8 mouse cellular contexts compared by ENCODE assay signal in genomic region chr7:118854606-118855005, GRCm38 (mm10). TPM values are rescaled to one million over a fixed set of nuclear protein-coding genes. Genes with fewer than 3 reads are reported as not detected.
A peak's percentile ranks its signal among the peaks of the same experiment; 100 is the strongest.
DNase-seq lines count a peak whose midpoint lies in the region; ATAC-seq and TF ChIP-seq lines count a peak whose summit lies in the region.

No protein-coding gene starts in this region.

- no peak overlapping the region for H3K27ac ChIP-seq in liver, adult 2 months (replicated peaks; ENCODE audit: insufficient read depth, low read depth, low read length)
- no peak overlapping the region for H3K27ac ChIP-seq in embryonic facial prominence, embryonic 11.5 days (replicated peaks; ENCODE audit: low read depth, low read length)
- no peak overlapping the region for H3K27ac ChIP-seq in intestine, embryonic 14.5 days (ENCODE audit: low read depth)

- H3K9me3 ChIP-seq in embryonic facial prominence, embryonic 11.5 days (replicated peaks; ENCODE audit: control insufficient read depth, low read length): no peaks in the 10 kb centered on the region
- no peaks in the 10 kb centered on the region for H3K9me3 ChIP-seq in intestine, embryonic 14.5 days (ENCODE audit: control insufficient read depth, low read length)

- DNase-seq in liver, adult 2 months (ENCODE audit: extremely low read depth, low read depth, low spot score): no peak
- no peak for DNase-seq in liver
- no peak for DNase-seq in embryonic facial prominence, embryonic 11.5 days (ENCODE audit: low spot score)
- DNase-seq in intestine, embryonic 14.5 days (ENCODE audit: low spot score): no peak
- DNase-seq in naive thymus-derived CD4-positive, alpha-beta T cell, adult 2 months (ENCODE audit: low read depth): peak; percentile 15
- DNase-seq in T-cell, adult 2 months (ENCODE audit: low spot score): no peak
- DNase-seq in layer of hippocampus, adult 8-10 months (ENCODE audit: low spot score in 2 of 2): no peak
- DNase-seq in right cerebral cortex, adult 2 months (ENCODE audit: low spot score in 2 of 2): no peak

- H3K9ac ChIP-seq in liver, adult 2 months (ENCODE audit: low read depth, low read length): peak overlapping the region; percentile 70; the same call in 1 of the 2 replicates
- H3K9ac ChIP-seq in embryonic facial prominence, embryonic 11.5 days (replicated peaks; ENCODE audit: low read length): peak overlapping the region; percentile 80
- H3K9ac ChIP-seq in intestine, embryonic 14.5 days (ENCODE audit: low read length): peak overlapping the region; percentile 60

- no peak for ATAC-seq in embryonic facial prominence, embryonic 11.5 days (replicated peaks; ENCODE audit: insufficient number of reproducible peaks, low FRiP score, low TSS enrichment, low read depth)
- ATAC-seq in intestine, embryonic 14.5 days (replicated peaks; ENCODE audit: low FRiP score, low TSS enrichment, low read depth): no peak

- no peak overlapping the region; the same call in 1 of the 2 replicates for H3K4me3 ChIP-seq in liver, adult 2 months (ENCODE audit: insufficient read depth, low read depth, low read length)
- H3K4me3 ChIP-seq in embryonic facial prominence, embryonic 11.5 days (ENCODE audit: low read depth, low read length): peak overlapping the region; percentile 82
- peak overlapping the region; percentile 96 for H3K4me3 ChIP-seq in intestine, embryonic 14.5 days (ENCODE audit: low read depth, low read length)

- no peaks in the 10 kb centered on the region for H3K27me3 ChIP-seq in liver, adult 2 months (ENCODE audit: control insufficient read depth, insufficient read depth, low read length)
- no peaks in the 10 kb centered on the region for H3K27me3 ChIP-seq in embryonic facial prominence, embryonic 11.5 days (ENCODE audit: control insufficient read depth, insufficient read depth, low read length)
- H3K27me3 ChIP-seq in intestine, embryonic 14.5 days (replicated peaks; ENCODE audit: control insufficient read depth, insufficient read depth, low read length): no peaks in the 10 kb centered on the region

- H3K4me2 ChIP-seq in embryonic facial prominence, embryonic 11.5 days (ENCODE audit: low read depth, low read length): peak overlapping the region; percentile 67
- H3K4me2 ChIP-seq in intestine, embryonic 14.5 days (ENCODE audit: low read length): peak overlapping the region; percentile 95

- H3K79me2 ChIP-seq in liver, adult 2 months (ENCODE audit: control insufficient read depth, insufficient read depth, low read length): no peaks in the 10 kb centered on the region

- TF ChIP-seq CTCF in liver, adult 2 months (IDR thresholded peaks at IDR 0.05; ENCODE audit: low read depth, low read length): no peak

- no peak for TF ChIP-seq POLR2A in liver, adult 2 months (IDR thresholded peaks at IDR 0.05; ENCODE audit: extremely low read depth, insufficient read depth, low read length)

- 18% methylated on average over 3 of the region's 3 CpGs for WGBS in liver, adult 2 months
- 27% methylated on average over 3 of the region's 3 CpGs for WGBS in embryonic facial prominence, embryonic 11.5 days
- WGBS in intestine, embryonic 14.5 days: 8% methylated on average over 3 of the region's 3 CpGs

- H3K36me3 ChIP-seq in liver, adult 2 months (ENCODE audit: control insufficient read depth, insufficient read depth, low read length): no peaks in the 10 kb centered on the region; the same call in 1 of the 2 replicates
- H3K36me3 ChIP-seq in embryonic facial prominence, embryonic 11.5 days (replicated peaks; ENCODE audit: control insufficient read depth, insufficient read depth, low read depth, low read length): peaks cover 2% of the 10 kb centered on the region; the same call in 1 of the 2 replicates
- H3K36me3 ChIP-seq in intestine, embryonic 14.5 days (ENCODE audit: control insufficient read depth, insufficient read depth, low read length): peaks cover 35% of the 10 kb centered on the region

- peaks cover 11% of the 10 kb centered on the region for H3K4me1 ChIP-seq in liver, adult 2 months (ENCODE audit: control insufficient read depth, insufficient read depth, low read length)
- no peaks in the 10 kb centered on the region; the same call in 1 of the 2 replicates for H3K4me1 ChIP-seq in embryonic facial prominence, embryonic 11.5 days (ENCODE audit: control insufficient read depth, insufficient read depth, low read length)
- H3K4me1 ChIP-seq in intestine, embryonic 14.5 days (replicated peaks; ENCODE audit: control insufficient read depth, insufficient read depth, low read length): peaks cover 18% of the 10 kb centered on the region

RNA-seq across cellular contexts. Expression of gene Iqck, which starts 0.9 kb away (rescaled TPM):
- total RNA-seq in liver, adult 2 months (2014; rRNA removed): 0.09 and 0.27 TPM in 2 replicates
- polyA plus RNA-seq in liver, adult 2 months (2012; rRNA removed): 0.07 and 0.24 TPM in 2 replicates
- polyA plus RNA-seq in embryonic facial prominence, embryonic 11.5 days (2014; fragmentation: Nextera tagmentation; extraction: Ambion mirVana): 2.6 and 2.9 TPM in 2 replicates
- 2.2 and 2.8 TPM in 2 replicates for polyA plus RNA-seq in intestine, embryonic 14.5 days (2014; fragmentation: Nextera tagmentation; extraction: Ambion mirVana)
- 1 to 10 TPM; 2.8 to 5.7 (median 4.5) TPM for total RNA-seq in layer of hippocampus, adult 8-10 months (2022)

RNA-seq across cellular contexts. Expression of gene Knop1, which starts 1.4 kb away (rescaled TPM):
- 9.4 and 10.4 TPM in 2 replicates for total RNA-seq in liver, adult 2 months (2014; rRNA removed)
- 6.0 and 6.5 TPM in 2 replicates for polyA plus RNA-seq in liver, adult 2 months (2012; rRNA removed)
- polyA plus RNA-seq in embryonic facial prominence, embryonic 11.5 days (2014; fragmentation: Nextera tagmentation; extraction: Ambion mirVana): 119 and 122 TPM in 2 replicates
- 112 and 115 TPM in 2 replicates for polyA plus RNA-seq in intestine, embryonic 14.5 days (2014; fragmentation: Nextera tagmentation; extraction: Ambion mirVana)
- 10 to 100 TPM; 23.2 to 30.3 (median 26.3) TPM for total RNA-seq in layer of hippocampus, adult 8-10 months (2022)

Comparison
In these comparisons a context has a peak if more than half of its experiments do, and no peak if none do; other contexts are left out.
1. RNA of gene Knop1, which starts 1.4 kb away (polyA plus RNA-seq): 119 to 122 TPM in embryonic facial prominence, embryonic 11.5 days and 112 to 115 TPM in intestine, embryonic 14.5 days; 6.0 to 6.5 TPM in liver, adult 2 months; every median in the first group is over 10 times any median in the second.
2. Peak in every context shown above with its lines, with median percentiles within 50 percentile points of each other: H3K9ac ChIP-seq.